Mouse (Mus musculus): Measurements from ENCODE around the gene Sema4g.

Gene Sema4g

GRCm38 (mm10) chr19:45048644-45049365 lies 59.9 kb downstream of the Sema4g start:
- DNase-seq (ENCODE audit: low read depth, low spot score) = no peak

GRCm38 (mm10) chr19:45049523-45049922 lies 60.6 kb downstream of the Sema4g start:
- no peak for DNase-seq (ENCODE audit: low read depth, low spot score)
